Mouse (Mus musculus) ES-Bruce4 (cell line): ENCODE measurements around the gene Veph1.

Experiments
- CTCF ChIP-seq: IDR thresholded peaks from one replicate; pipeline ENCODE4 v1.8.1; 2011; ENCODE audit warnings: low read depth, low read length
- EP300 ChIP-seq: IDR thresholded peaks from 2 replicates; pipeline ENCODE4 v1.6.1; 2011; ENCODE audit warnings: low read depth, low read length; ENCODE audit not compliant: insufficient read depth
- POLR2A ChIP-seq: IDR thresholded peaks from one replicate; pipeline ENCODE4 v1.8.1; 2011; ENCODE audit warnings: low read length; ENCODE audit not compliant: insufficient read depth

- TF ChIP-seq CTCF (no peak), POLR2A (no peak), EP300 (no peak)
These were observed 28.9 kb upstream of the Veph1 start for GRCm38 (mm10) chr3:66325486-66325951.
